Mouse (Mus musculus): ENCODE data around the gene Mical3. TPM values are rescaled to one million over a fixed set of nuclear protein-coding genes. Genes with fewer than 3 reads are reported as not detected.

Gene Mical3
- polyA plus RNA-seq, 1 experiment from 2014 or later: 4.5 TPM

GRCm38 (mm10) chr6:120901776-120902645 lies 228.8 kb downstream of the Mical3 start:
- WGBS: 72% methylated on average over 14 of the region's 14 CpGs
- ATAC-seq: no peak

GRCm38 (mm10) chr6:120898188-120898833 lies 232.5 kb downstream of the Mical3 start:
- Histone ChIP-seq H3K4me3 (ENCODE audit: low read depth, low read length) (no peak overlapping the region), H3K27ac (ENCODE audit: low read depth, low read length) (no peak overlapping the region), H3K4me1 (replicated peaks; ENCODE audit: control insufficient read depth, insufficient read depth, low read length) (no peaks in the 10 kb centered on the region), H3K4me2 (replicated peaks; ENCODE audit: low read depth) (no peak overlapping the region), H3K36me3 (ENCODE audit: control insufficient read depth, insufficient read depth) (peaks cover 42% of the 10 kb centered on the region), H3K27me3 (replicated peaks; ENCODE audit: control insufficient read depth, insufficient read depth, low read length) (no peaks in the 10 kb centered on the region), H3K9me3 (ENCODE audit: control insufficient read depth) (no peaks in the 10 kb centered on the region), H3K9ac (ENCODE audit: low read depth, low read length) (no peak overlapping the region)
- ATAC-seq: 0 out of 2 replicates have a peak, but pooled peaks have one; percentile 29
- 69% methylated on average over 6 of the region's 6 CpGs for WGBS
- peak; percentile 92 for TF ChIP-seq CTCF (IDR thresholded peaks at IDR 0.05; ENCODE audit: low read depth)

More at GRCm38 (mm10) chr6:120901776-120902645, 228.8 kb downstream of the Mical3 start:
- no peak overlapping the region; the same call in 1 of the 2 replicates for H3K27ac ChIP-seq (ENCODE audit: low read depth, low read length)
- no peak overlapping the region for H3K4me2 ChIP-seq (replicated peaks; ENCODE audit: low read depth)
- H3K27me3 ChIP-seq (replicated peaks; ENCODE audit: control insufficient read depth, insufficient read depth, low read length): no peaks in the 10 kb centered on the region
- no peaks in the 10 kb centered on the region for H3K4me1 ChIP-seq (replicated peaks; ENCODE audit: control insufficient read depth, insufficient read depth, low read length)
- no peak overlapping the region for H3K4me3 ChIP-seq (ENCODE audit: low read depth, low read length)
- H3K36me3 ChIP-seq (ENCODE audit: control insufficient read depth, insufficient read depth): peaks cover 11% of the 10 kb centered on the region; the same call in 1 of the 2 replicates
- H3K9me3 ChIP-seq (ENCODE audit: control insufficient read depth): no peaks in the 10 kb centered on the region
- no peak for TF ChIP-seq CTCF (IDR thresholded peaks at IDR 0.05; ENCODE audit: low read depth)
- H3K9ac ChIP-seq (ENCODE audit: low read depth, low read length): no peak overlapping the region

- no peaks in the 10 kb centered on the region for H3K27me3 ChIP-seq (replicated peaks; ENCODE audit: control insufficient read depth, insufficient read depth, low read length)
- ATAC-seq: no peak
- TF ChIP-seq CTCF (IDR thresholded peaks at IDR 0.05; ENCODE audit: low read depth): no peak
- no peak overlapping the region for H3K9ac ChIP-seq (ENCODE audit: low read depth, low read length)
- H3K4me3 ChIP-seq (ENCODE audit: low read depth, low read length): no peak overlapping the region
- H3K4me1 ChIP-seq (replicated peaks; ENCODE audit: control insufficient read depth, insufficient read depth, low read length): no peaks in the 10 kb centered on the region
- H3K36me3 ChIP-seq (ENCODE audit: control insufficient read depth, insufficient read depth): peaks cover 51% of the 10 kb centered on the region
- no peak overlapping the region for H3K4me2 ChIP-seq (replicated peaks; ENCODE audit: low read depth)
- H3K27ac ChIP-seq (ENCODE audit: low read depth, low read length): no peak overlapping the region
- 78% methylated on average over 9 of the region's 9 CpGs for WGBS
- no peaks in the 10 kb centered on the region for H3K9me3 ChIP-seq (ENCODE audit: control insufficient read depth)
Observed at GRCm38 (mm10) chr6:120894524-120894923, 236.3 kb downstream of the Mical3 start.

DNA sequence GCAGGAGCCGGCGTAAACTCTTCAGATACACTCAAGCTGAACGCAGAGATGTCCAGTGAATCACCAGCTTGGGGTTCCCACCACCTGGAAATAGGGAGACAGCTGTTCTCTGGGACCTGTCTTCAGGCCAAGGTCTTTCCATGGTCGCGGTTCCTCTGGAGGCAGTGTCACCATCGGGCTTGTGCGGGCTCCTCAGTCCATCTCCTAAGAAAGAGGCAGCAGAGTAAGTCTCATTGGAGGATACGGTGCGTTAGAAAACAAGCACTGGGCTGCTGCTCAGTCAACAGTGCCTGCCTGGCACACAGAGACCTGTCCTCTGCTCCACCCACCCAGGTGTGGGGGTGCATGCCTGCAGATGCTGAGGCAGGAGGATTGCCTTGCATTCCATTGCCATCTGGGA lies 236.7 kb downstream of the Mical3 start:
- no peaks in the 10 kb centered on the region for H3K4me1 ChIP-seq (replicated peaks; ENCODE audit: control insufficient read depth, insufficient read depth, low read length)
- no peaks in the 10 kb centered on the region for H3K27me3 ChIP-seq (replicated peaks; ENCODE audit: control insufficient read depth, insufficient read depth, low read length)
- H3K9me3 ChIP-seq (ENCODE audit: control insufficient read depth): no peaks in the 10 kb centered on the region
- WGBS: 95% methylated on average over 9 of the region's 9 CpGs
- no peak overlapping the region for H3K9ac ChIP-seq (ENCODE audit: low read depth, low read length)
- no peak for TF ChIP-seq CTCF (IDR thresholded peaks at IDR 0.05; ENCODE audit: low read depth)
- H3K36me3 ChIP-seq (ENCODE audit: control insufficient read depth, insufficient read depth): peaks cover 51% of the 10 kb centered on the region
- ATAC-seq: no peak
- no peak overlapping the region for H3K27ac ChIP-seq (ENCODE audit: low read depth, low read length)
- no peak overlapping the region for H3K4me2 ChIP-seq (replicated peaks; ENCODE audit: low read depth)
- no peak overlapping the region for H3K4me3 ChIP-seq (ENCODE audit: low read depth, low read length)

DNA sequence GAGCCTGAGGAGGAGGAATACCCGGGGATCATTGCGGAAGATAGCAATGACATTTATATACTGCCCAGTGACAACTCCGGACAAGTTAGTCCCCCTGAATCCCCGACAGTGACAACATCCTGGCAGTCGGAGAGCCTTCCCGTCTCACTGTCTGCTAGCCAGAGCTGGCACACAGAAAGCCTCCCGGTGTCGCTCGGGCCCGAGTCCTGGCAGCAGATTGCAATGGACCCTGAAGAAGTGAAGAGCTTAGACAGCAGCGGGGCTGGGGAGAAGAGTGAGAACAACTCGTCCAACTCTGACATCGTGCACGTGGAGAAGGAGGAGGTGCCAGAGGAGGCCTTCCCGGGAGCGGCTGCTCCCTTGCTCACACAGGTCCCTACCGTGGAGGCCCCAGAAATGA lies 244.1 kb downstream of the Mical3 start:
- no peak overlapping the region for H3K4me3 ChIP-seq (ENCODE audit: low read depth, low read length)
- no peak overlapping the region for H3K4me2 ChIP-seq (replicated peaks; ENCODE audit: low read depth)
- H3K4me1 ChIP-seq (replicated peaks; ENCODE audit: control insufficient read depth, insufficient read depth, low read length): no peaks in the 10 kb centered on the region
- H3K9ac ChIP-seq (ENCODE audit: low read depth, low read length): no peak overlapping the region
- no peak for ATAC-seq
- H3K36me3 ChIP-seq (ENCODE audit: control insufficient read depth, insufficient read depth): peaks cover 40% of the 10 kb centered on the region
- 88% methylated on average over 17 of the region's 17 CpGs for WGBS
- H3K27ac ChIP-seq (ENCODE audit: low read depth, low read length): no peak overlapping the region
- H3K9me3 ChIP-seq (ENCODE audit: control insufficient read depth): no peaks in the 10 kb centered on the region
- no peak for TF ChIP-seq CTCF (IDR thresholded peaks at IDR 0.05; ENCODE audit: low read depth)
- no peaks in the 10 kb centered on the region for H3K27me3 ChIP-seq (replicated peaks; ENCODE audit: control insufficient read depth, insufficient read depth, low read length)

DNA sequence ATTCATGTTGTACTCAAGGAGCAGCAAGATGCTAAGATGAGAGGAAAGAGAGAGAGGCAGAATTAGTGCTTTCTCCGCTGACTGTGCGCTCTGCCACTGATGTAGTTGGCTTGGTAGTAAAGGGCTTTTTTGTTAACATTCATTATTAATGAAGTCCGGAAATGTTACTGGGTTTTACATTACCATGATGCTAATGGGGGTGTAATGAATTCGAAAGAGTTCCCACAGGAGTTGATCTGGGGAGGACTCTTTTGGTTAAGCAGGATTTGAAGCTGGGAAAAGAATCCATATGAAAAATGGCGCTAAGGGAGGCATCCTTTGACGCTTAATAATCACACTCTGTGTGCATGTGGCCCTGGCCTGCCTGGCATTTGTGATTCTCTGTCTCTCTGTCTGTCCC lies 246.4 kb downstream of the Mical3 start:
- TF ChIP-seq CTCF (IDR thresholded peaks at IDR 0.05; ENCODE audit: low read depth): no peak
- WGBS: 98% methylated on average over 6 of the region's 6 CpGs

More for the DNA sequence above, 246.4 kb downstream of the Mical3 start:
- H3K9ac ChIP-seq (ENCODE audit: low read depth, low read length): no peak overlapping the region
- no peaks in the 10 kb centered on the region for H3K4me1 ChIP-seq (replicated peaks; ENCODE audit: control insufficient read depth, insufficient read depth, low read length)
- no peaks in the 10 kb centered on the region for H3K9me3 ChIP-seq (ENCODE audit: control insufficient read depth)
- no peaks in the 10 kb centered on the region for H3K27me3 ChIP-seq (replicated peaks; ENCODE audit: control insufficient read depth, insufficient read depth, low read length)
- no peak for ATAC-seq
- no peak overlapping the region for H3K4me3 ChIP-seq (ENCODE audit: low read depth, low read length)
- H3K27ac ChIP-seq (ENCODE audit: low read depth, low read length): no peak overlapping the region
- H3K36me3 ChIP-seq (ENCODE audit: control insufficient read depth, insufficient read depth): peaks cover 45% of the 10 kb centered on the region
- no peak overlapping the region for H3K4me2 ChIP-seq (replicated peaks; ENCODE audit: low read depth)

Other genes starting within 250 kb of the Mical3 start
- gene Bid, start 214.1 kb downstream of the Mical3 start, polyA plus RNA-seq (2015; fragmentation: Nextera tagmentation; extraction: Ambion mirVana): 24.8 and 28.6 TPM in 2 replicates
- gene Pex26, start 52.7 kb upstream of the Mical3 start, polyA plus RNA-seq (2015; fragmentation: Nextera tagmentation; extraction: Ambion mirVana): 6.3 and 7.2 TPM in 2 replicates
- gene Tuba8, start 79.7 kb upstream of the Mical3 start, polyA plus RNA-seq (2015; fragmentation: Nextera tagmentation; extraction: Ambion mirVana): 0.14 and 0.31 TPM in 2 replicates
- gene Usp18, start 114.9 kb upstream of the Mical3 start, polyA plus RNA-seq (2015; fragmentation: Nextera tagmentation; extraction: Ambion mirVana): 15.1 and 21.6 TPM in 2 replicates
- gene Slc6a13, start 169.2 kb upstream of the Mical3 start, polyA plus RNA-seq (2015; fragmentation: Nextera tagmentation; extraction: Ambion mirVana): 0.21 and 0.40 TPM in 2 replicates
- gene Slc6a12, start 212.1 kb upstream of the Mical3 start, polyA plus RNA-seq (2015; fragmentation: Nextera tagmentation; extraction: Ambion mirVana): 0.16 and 0.20 TPM in 2 replicates